Mouse (Mus musculus) cortical plate, adult 2 months (tissue): ENCODE results near the gene Cryba4.

Source experiments
- CTCF ChIP-seq: fragments of 200-500 bp; IDR thresholded peaks from 2 replicates; pipeline ENCODE4 v1.5.1; 2011; ENCODE audit warnings: mild to moderate bottlenecking, control low read depth, low read length; ENCODE audit not compliant: insufficient read depth; ENCODE audit errors: extremely low read depth
- POLR2A ChIP-seq: fragments of 200-500 bp; IDR thresholded peaks from 2 replicates; pipeline ENCODE4 v1.6.1; 2011; ENCODE audit warnings: mild to moderate bottlenecking, low read length, control low read depth; ENCODE audit not compliant: insufficient read depth; ENCODE audit errors: extremely low read depth

DNA sequence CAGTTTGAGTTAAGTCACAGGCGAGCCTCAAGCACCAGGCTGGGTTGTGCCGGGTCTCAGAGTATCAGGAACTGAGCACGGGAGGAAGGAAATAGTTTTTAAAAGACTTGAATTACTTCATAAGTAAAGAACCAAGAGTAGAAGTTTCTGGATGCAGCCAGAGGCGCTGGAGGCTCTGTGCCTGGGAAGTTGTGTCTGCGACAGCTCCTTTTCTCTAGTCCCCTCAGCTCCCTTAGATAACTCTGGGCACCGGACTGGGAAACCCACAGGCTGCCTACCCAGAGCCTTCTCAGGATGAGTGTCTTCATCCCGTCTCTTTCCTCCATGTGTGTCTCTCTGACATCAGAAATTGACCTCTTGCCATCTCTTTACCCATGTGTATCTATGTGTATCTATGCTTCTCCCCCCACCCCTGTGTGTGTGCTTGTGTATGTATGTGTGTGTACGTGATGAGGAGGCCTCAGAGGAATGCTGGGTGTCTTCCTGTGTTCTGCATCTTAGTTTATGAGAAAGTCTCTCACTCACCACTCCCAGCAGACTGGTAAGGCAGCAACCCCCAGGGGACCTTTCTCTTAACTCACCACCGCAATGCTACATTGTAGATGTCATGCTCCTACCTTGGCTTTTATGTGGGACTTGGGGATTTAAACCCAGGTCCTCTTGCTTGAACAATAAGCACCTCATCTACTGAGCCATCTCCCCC lies 30.6 kb upstream of the Cryba4 start:
- TF ChIP-seq CTCF, result no peak
- no peak for TF ChIP-seq POLR2A
